In genomic region chr13:40968564-40968963, GRCm38 (mm10) we compare ENCODE assay signal across 15 mouse cellular contexts. TPM values are rescaled to one million over a fixed set of nuclear protein-coding genes. Genes with fewer than 3 reads are reported as not detected.
DNase-seq lines count a peak whose midpoint lies in the region; ATAC-seq and TF ChIP-seq lines count a peak whose summit lies in the region.
"Had no signal": no experiment of that assay in that cellular context is flagged by ENCODE, and none has a peak within 500 bp of the region (broad histone marks: within the 10 kb centered on the region; RNA-seq: fewer than 3 reads in every experiment).

No protein-coding gene starts in this region.

- 51% methylated on average over 5 of the region's 5 CpGs for WGBS in kidney, postnatal 0 days
- WGBS in thymus, adult 2 months, result 22% methylated on average over 5 of the region's 5 CpGs
- 16% methylated on average over 5 of the region's 5 CpGs for WGBS in liver, embryonic 16.5 days (ENCODE audit: insufficient replicate concordance)

- no peaks in the 10 kb centered on the region for H3K27me3 ChIP-seq in kidney, postnatal 0 days (ENCODE audit: insufficient read depth, low read length)
- H3K27me3 ChIP-seq in thymus, adult 2 months (ENCODE audit: control insufficient read depth, insufficient read depth, low read length), result no peaks in the 10 kb centered on the region
- no peaks in the 10 kb centered on the region for H3K27me3 ChIP-seq in liver, embryonic 16.5 days (ENCODE audit: control insufficient read depth, insufficient read depth, low read depth, low read length)
- H3K27me3 ChIP-seq: embryonic facial prominence, embryonic 13.5 days; forebrain, embryonic 12.5 days; hindbrain, embryonic 15.5 days had no signal

- no peak overlapping the region for H3K4me2 ChIP-seq in kidney, postnatal 0 days (ENCODE audit: low read length)
- H3K4me2 ChIP-seq in liver, embryonic 16.5 days (ENCODE audit: low read depth, low read length), result no peak overlapping the region
- H3K4me2 ChIP-seq: embryonic facial prominence, embryonic 13.5 days; forebrain, embryonic 12.5 days; hindbrain, embryonic 15.5 days had no signal

- no peak for TF ChIP-seq CTCF in kidney, postnatal 0 days (IDR thresholded peaks at IDR 0.05; ENCODE audit: low read depth)
- no peak for TF ChIP-seq CTCF in thymus, adult 2 months (IDR thresholded peaks at IDR 0.05; ENCODE audit: borderline replicate concordance, control insufficient read depth, extremely low read depth, insufficient read depth, low read length, poor library complexity)

- H3K4me1 ChIP-seq in kidney, postnatal 0 days (replicated peaks; ENCODE audit: insufficient read depth, low read length), result no peaks in the 10 kb centered on the region
- peaks cover 27% of the 10 kb centered on the region for H3K4me1 ChIP-seq in thymus, adult 2 months (replicated peaks; ENCODE audit: control insufficient read depth, insufficient read depth, low read length)
- H3K4me1 ChIP-seq in liver, embryonic 16.5 days (ENCODE audit: control insufficient read depth, low read depth, low read length), result peaks cover 3% of the 10 kb centered on the region
- H3K4me1 ChIP-seq: embryonic facial prominence, embryonic 13.5 days; forebrain, embryonic 12.5 days; hindbrain, embryonic 15.5 days had no signal

- no peak for ATAC-seq in kidney, postnatal 0 days (replicated peaks; ENCODE audit: low FRiP score, low read depth)
- ATAC-seq in liver, embryonic 16.5 days (ENCODE audit: low read depth), result peak; percentile 35; the same call in 1 of the 2 replicates
- peak; percentile 60 for ATAC-seq in neutrophil, adult 5-6 weeks (ENCODE audit: extremely low read depth, insufficient number of reproducible peaks, low FRiP score, poor library complexity, severe bottlenecking)

- TF ChIP-seq POLR2A in thymus, adult 2 months (IDR thresholded peaks at IDR 0.05; ENCODE audit: control insufficient read depth, extremely low read depth, insufficient read depth, low read length, poor library complexity), result no peak

- no peak overlapping the region for H3K4me3 ChIP-seq in kidney, postnatal 0 days (replicated peaks; ENCODE audit: low read depth, low read length)
- no peak overlapping the region for H3K4me3 ChIP-seq in thymus, adult 2 months (ENCODE audit: control insufficient read depth, insufficient read depth, low read length)
- no peak overlapping the region for H3K4me3 ChIP-seq in liver, embryonic 16.5 days (ENCODE audit: low read depth, low read length)
- H3K4me3 ChIP-seq: embryonic facial prominence, embryonic 13.5 days; forebrain, embryonic 12.5 days; hindbrain, embryonic 15.5 days had no signal

- no peak overlapping the region for H3K9ac ChIP-seq in kidney, postnatal 0 days (ENCODE audit: low read depth, low read length)
- no peak overlapping the region for H3K9ac ChIP-seq in liver, embryonic 16.5 days (ENCODE audit: low read depth, low read length)
- H3K9ac ChIP-seq: embryonic facial prominence, embryonic 13.5 days; forebrain, embryonic 12.5 days; hindbrain, embryonic 15.5 days had no signal

- H3K36me3 ChIP-seq in kidney, postnatal 0 days (ENCODE audit: insufficient read depth, low read length), result no peaks in the 10 kb centered on the region
- no peaks in the 10 kb centered on the region for H3K36me3 ChIP-seq in thymus, adult 2 months (ENCODE audit: control insufficient read depth, insufficient read depth, low read length)
- no peaks in the 10 kb centered on the region for H3K36me3 ChIP-seq in liver, embryonic 16.5 days (ENCODE audit: control insufficient read depth, insufficient read depth)
- H3K36me3 ChIP-seq: embryonic facial prominence, embryonic 13.5 days; forebrain, embryonic 12.5 days; hindbrain, embryonic 15.5 days had no signal

- H3K9me3 ChIP-seq in kidney, postnatal 0 days (replicated peaks; ENCODE audit: low read length), result no peaks in the 10 kb centered on the region
- H3K9me3 ChIP-seq in liver, embryonic 16.5 days (replicated peaks; ENCODE audit: control insufficient read depth, low read length), result no peaks in the 10 kb centered on the region
- H3K9me3 ChIP-seq: embryonic facial prominence, embryonic 13.5 days; forebrain, embryonic 12.5 days; hindbrain, embryonic 15.5 days had no signal

- DNase-seq in kidney, postnatal 0 days (ENCODE audit: low spot score), result peak; percentile 23
- no peak for DNase-seq in kidney, postnatal 14 days
- DNase-seq in thymus, adult 2 months, result no peak
- no peak for DNase-seq in thymus, postnatal 10 days (ENCODE audit: low spot score in 2 of 2)
- no peak for DNase-seq in right cerebral cortex, postnatal 4 days
- DNase-seq in cerebellum, postnatal 36 days, result no peak
- DNase-seq: cerebellum, adult 11 months; kidney, adult 11 months; kidney, postnatal 36 days; right cerebral cortex, postnatal 14 days had no signal

- no peak overlapping the region for H3K27ac ChIP-seq in kidney, postnatal 0 days
- H3K27ac ChIP-seq in thymus, adult 2 months (ENCODE audit: control insufficient read depth, insufficient read depth, low read length), result peak overlapping the region; percentile 70
- no peak overlapping the region for H3K27ac ChIP-seq in liver, embryonic 16.5 days (ENCODE audit: low read length)
- H3K27ac ChIP-seq: embryonic facial prominence, embryonic 13.5 days; forebrain, embryonic 12.5 days; hindbrain, embryonic 15.5 days had no signal

RNA-seq across cellular contexts. Expression of gene Pak1ip1, which starts 32.3 kb away (rescaled TPM):
- polyA plus RNA-seq in kidney, postnatal 0 days (2015; fragmentation: Nextera tagmentation; extraction: Ambion mirVana), result 67.6 and 73.7 TPM in 2 replicates
- polyA plus RNA-seq in thymus, adult 2 months (2012; rRNA removed), result 56.6 and 60.2 TPM in 2 replicates
- polyA plus RNA-seq in liver, embryonic 16.5 days (2015; fragmentation: Nextera tagmentation; extraction: Ambion mirVana), result 49.6 and 52.7 TPM in 2 replicates
- 86.9 and 89.3 TPM in 2 replicates for total RNA-seq in neutrophil, adult 5-6 weeks (2017)

RNA-seq across cellular contexts. Expression of gene Tmem14c, which starts 47.5 kb away (rescaled TPM):
- polyA plus RNA-seq in kidney, postnatal 0 days (2015; fragmentation: Nextera tagmentation; extraction: Ambion mirVana), result 257 and 258 TPM in 2 replicates
- 126 and 138 TPM in 2 replicates for polyA plus RNA-seq in thymus, adult 2 months (2012; rRNA removed)
- polyA plus RNA-seq in liver, embryonic 16.5 days (2015; fragmentation: Nextera tagmentation; extraction: Ambion mirVana), result 569 and 646 TPM in 2 replicates
- total RNA-seq in neutrophil, adult 5-6 weeks (2017), result 99.3 and 103 TPM in 2 replicates
